Mouse (Mus musculus) forebrain, embryonic 13.5 days (tissue): ENCODE measurements around the gene Rnf114. TPM values are rescaled to one million over a fixed set of nuclear protein-coding genes. Genes with fewer than 3 reads are reported as not detected.

Experiments used
- ATAC-seq: fragments of 200-750 bp; cut with Nextera tagmentation; 2 replicates; pipeline ENCODE4 v1.8.0; 2017
- H3K27ac ChIP-seq: fragments of 300-500 bp; sonication (generic); 2 replicates; pipeline ENCODE4 v1.5.1; 2015; ENCODE audit warnings: inconsistent platforms, mild to moderate bottlenecking, moderate library complexity
- H3K27me3 ChIP-seq: fragments of 300-500 bp; sonication (generic); 2 replicates; pipeline ENCODE4 v1.6.1; 2015; ENCODE audit warnings: mild to moderate bottlenecking, inconsistent platforms
- H3K36me3 ChIP-seq: fragments of 300-500 bp; sonication (generic); 2 replicates; pipeline ENCODE4 v1.6.1; 2015; ENCODE audit warnings: mild to moderate bottlenecking, inconsistent platforms; ENCODE audit not compliant: poor library complexity, severe bottlenecking
- H3K4me1 ChIP-seq: fragments of 300-500 bp; sonication (generic); 2 replicates; pipeline ENCODE4 v1.6.1; 2015; ENCODE audit warnings: inconsistent platforms
- H3K4me2 ChIP-seq: fragments of 300-500 bp; sonication (generic); 2 replicates; pipeline ENCODE4 v1.6.1; 2015; ENCODE audit warnings: inconsistent platforms, mild to moderate bottlenecking, moderate library complexity
- H3K4me3 ChIP-seq: fragments of 300-500 bp; sonication (generic); 2 replicates; pipeline ENCODE4 v1.5.1; 2015; ENCODE audit warnings: mild to moderate bottlenecking, inconsistent platforms
- H3K9ac ChIP-seq: fragments of 300-500 bp; sonication (generic); 2 replicates; pipeline ENCODE4 v1.6.1; 2015; ENCODE audit warnings: mild to moderate bottlenecking, inconsistent platforms
- H3K9me3 ChIP-seq: fragments of 300-500 bp; sonication (generic); replicated peaks from 2 replicates; pipeline ENCODE4 v1.6.1; 2016; ENCODE audit warnings: inconsistent platforms
- WGBS: fragments of 180-500 bp; shearing (Covaris S2); methylation state at CpG from one replicate; pipeline ENCODE4 v1.1.7; 2015; 5-methylcytosine and 5-hydroxymethylcytosine counted together
- polyA plus RNA-seq: library from polyadenylated mRNA; unstranded; fragments of >200 nt; fragmentation: Nextera tagmentation; extraction: Ambion mirVana; gene quantifications from 2 replicates; pipeline ENCODE4 v1.2.1, GENCODE M21; 2015

Gene Rnf114
- polyA plus RNA-seq, 1 experiment from 2014 or later: 134 TPM

DNA sequence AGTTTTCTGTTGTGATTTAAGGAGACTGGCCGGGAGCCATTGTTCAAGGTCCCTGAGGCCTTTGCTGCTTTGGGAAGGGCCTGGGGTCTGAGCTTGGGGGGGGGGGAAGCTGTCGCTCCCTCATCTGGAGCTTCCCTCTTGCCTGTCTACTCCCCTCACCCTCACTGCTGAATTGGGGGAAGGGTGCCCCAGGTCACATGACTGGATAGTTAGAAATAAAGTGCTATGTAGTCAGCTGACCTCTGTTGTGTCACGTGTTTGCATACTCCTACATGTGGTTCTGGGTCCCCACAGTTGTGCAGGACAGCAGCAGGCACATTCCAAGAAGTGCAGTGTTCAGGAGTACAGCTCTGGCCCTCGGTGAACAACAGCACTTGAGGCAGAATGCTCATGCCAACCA is 15.7 kb upstream of the Rnf114 start:
- Histone ChIP-seq H3K4me3 (no peak overlapping the region), H3K27ac (peak overlapping the region; percentile 86), H3K9me3 (no peaks in the 10 kb centered on the region), H3K9ac (0 out of 2 replicates have a peak overlapping the region, but pooled peaks have one; percentile 45), H3K27me3 (no peaks in the 10 kb centered on the region), H3K4me1 (peaks cover 25% of the 10 kb centered on the region), H3K36me3 (peaks cover 48% of the 10 kb centered on the region), H3K4me2 (peak overlapping the region; percentile 17; the same call in 1 of the 2 replicates)
- WGBS: 74% methylated on average over 4 of the region's 4 CpGs
- ATAC-seq: peak; percentile 25; the same call in 1 of the 2 replicates

DNA sequence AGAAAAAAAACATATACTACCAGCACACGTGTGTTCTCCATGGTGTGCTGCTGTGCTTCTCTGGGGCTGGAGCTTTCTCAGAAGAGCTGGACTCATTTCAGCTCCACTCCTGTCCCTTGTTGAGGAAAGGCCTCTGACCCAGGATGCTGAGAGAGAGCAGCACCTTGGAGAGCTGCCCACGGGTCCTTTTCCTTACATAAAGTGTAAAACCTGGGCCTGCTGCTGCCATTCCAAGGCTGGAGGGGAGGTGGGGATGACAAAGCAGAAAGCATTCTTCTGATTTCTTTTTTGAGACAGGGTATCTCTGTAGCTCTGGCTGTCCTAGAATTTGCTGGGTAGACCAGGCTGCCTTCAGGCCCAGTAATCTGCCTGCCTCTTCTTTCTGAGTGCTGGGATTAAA is 14.3 kb upstream of the Rnf114 start:
- Histone ChIP-seq H3K27me3 (no peaks in the 10 kb centered on the region), H3K9me3 (no peaks in the 10 kb centered on the region), H3K9ac (no peak overlapping the region), H3K4me2 (no peak overlapping the region), H3K4me3 (no peak overlapping the region), H3K27ac (no peak overlapping the region), H3K36me3 (peaks cover 46% of the 10 kb centered on the region), H3K4me1 (peaks cover 25% of the 10 kb centered on the region)
- no peak for ATAC-seq
- WGBS: 45% methylated on average over 2 of the region's 2 CpGs

GRCm38 (mm10) chr2:167479501-167479900 is 12.9 kb upstream of the Rnf114 start:
- Histone ChIP-seq H3K9ac (no peak overlapping the region), H3K9me3 (no peaks in the 10 kb centered on the region), H3K4me3 (no peak overlapping the region), H3K4me2 (no peak overlapping the region), H3K36me3 (peaks cover 46% of the 10 kb centered on the region), H3K27ac (no peak overlapping the region), H3K27me3 (no peaks in the 10 kb centered on the region), H3K4me1 (peaks cover 25% of the 10 kb centered on the region)
- WGBS: 90% methylated on average over 1 of the region's 1 CpGs
- ATAC-seq: no peak

DNA sequence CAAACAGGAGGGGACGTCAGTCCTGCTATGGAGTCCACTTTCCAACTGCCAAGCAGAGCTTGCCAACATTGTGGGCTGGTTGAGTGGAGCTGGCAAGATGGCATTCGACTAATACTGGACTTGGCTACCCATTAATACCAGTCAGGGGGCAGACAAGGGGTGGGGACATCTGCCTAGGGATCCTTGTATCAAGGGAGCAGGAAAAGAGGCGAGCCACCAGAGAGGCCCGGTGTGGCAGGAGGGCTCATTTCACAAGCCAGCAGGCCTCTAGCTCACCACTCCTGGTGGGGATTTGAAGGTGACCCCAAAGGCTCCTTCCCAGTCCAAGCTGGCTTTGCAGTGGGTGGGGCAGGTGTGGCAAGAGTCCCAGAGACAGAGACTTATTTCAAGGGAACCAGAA is 9.8 kb upstream of the Rnf114 start:
- ATAC-seq: no peak
- H3K36me3 ChIP-seq: peaks cover 60% of the 10 kb centered on the region
- no peaks in the 10 kb centered on the region for H3K27me3 ChIP-seq
- WGBS: 93% methylated on average over 4 of the region's 4 CpGs
- no peak overlapping the region for H3K27ac ChIP-seq
- H3K9ac ChIP-seq: no peak overlapping the region
- H3K9me3 ChIP-seq: no peaks in the 10 kb centered on the region
- 0 out of 2 replicates have a peak, but pooled peaks cover 6% of the 10 kb centered on the region for H3K4me1 ChIP-seq
- no peak overlapping the region for H3K4me2 ChIP-seq
- no peak overlapping the region for H3K4me3 ChIP-seq

GRCm38 (mm10) chr2:167483081-167483826 is 9.2 kb upstream of the Rnf114 start:
- H3K27ac ChIP-seq: no peak overlapping the region
- no peak overlapping the region for H3K4me3 ChIP-seq
- H3K36me3 ChIP-seq: peaks cover 56% of the 10 kb centered on the region
- WGBS: 96% methylated on average over 27 of the region's 27 CpGs
- H3K9ac ChIP-seq: no peak overlapping the region
- 0 out of 2 replicates have a peak, but pooled peaks cover 3% of the 10 kb centered on the region for H3K4me1 ChIP-seq
- H3K27me3 ChIP-seq: no peaks in the 10 kb centered on the region
- no peak for ATAC-seq
- H3K9me3 ChIP-seq: no peaks in the 10 kb centered on the region
- no peak overlapping the region for H3K4me2 ChIP-seq

DNA sequence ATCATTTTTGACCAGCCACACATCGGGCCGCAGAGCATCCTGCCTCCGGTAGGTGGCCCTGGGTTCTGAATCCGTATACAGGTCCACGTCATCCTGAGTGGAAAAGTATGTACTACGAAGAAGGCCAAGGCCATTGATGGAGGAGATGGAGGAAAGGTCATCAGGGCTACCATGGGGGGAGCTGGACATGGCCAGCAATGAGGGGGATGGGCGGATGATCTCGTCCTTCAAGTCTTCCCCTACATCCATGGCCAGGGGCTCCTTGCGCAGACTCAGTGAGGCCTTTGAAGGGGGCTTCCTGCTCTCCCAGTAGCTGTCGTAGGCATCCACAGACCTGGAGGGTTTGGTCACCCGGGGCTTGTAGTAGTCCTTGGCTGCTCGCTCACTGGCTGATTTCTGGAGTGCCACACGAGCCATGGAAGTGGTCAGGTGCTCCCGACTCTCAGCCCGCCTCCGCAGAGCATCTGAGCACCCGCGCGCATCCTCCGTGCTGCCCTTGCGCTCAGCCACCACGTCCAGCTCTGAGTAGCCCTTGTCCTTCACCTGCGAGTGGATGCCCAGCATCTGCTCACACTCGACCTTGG is 8.5 kb upstream of the Rnf114 start:
- Histone ChIP-seq H3K4me2 (no peak overlapping the region), H3K9me3 (no peaks in the 10 kb centered on the region), H3K4me3 (no peak overlapping the region), H3K9ac (no peak overlapping the region), H3K36me3 (peaks cover 58% of the 10 kb centered on the region), H3K27ac (no peak overlapping the region), H3K4me1 (0 out of 2 replicates have a peak, but pooled peaks cover 3% of the 10 kb centered on the region), H3K27me3 (no peaks in the 10 kb centered on the region)
- no peak for ATAC-seq
- 95% methylated on average over 24 of the region's 24 CpGs for WGBS

- 94% methylated on average over 11 of the region's 11 CpGs for WGBS
- peaks cover 58% of the 10 kb centered on the region for H3K36me3 ChIP-seq
Observed at GRCm38 (mm10) chr2:167484932-167485331, 7.5 kb upstream of the Rnf114 start.

DNA sequence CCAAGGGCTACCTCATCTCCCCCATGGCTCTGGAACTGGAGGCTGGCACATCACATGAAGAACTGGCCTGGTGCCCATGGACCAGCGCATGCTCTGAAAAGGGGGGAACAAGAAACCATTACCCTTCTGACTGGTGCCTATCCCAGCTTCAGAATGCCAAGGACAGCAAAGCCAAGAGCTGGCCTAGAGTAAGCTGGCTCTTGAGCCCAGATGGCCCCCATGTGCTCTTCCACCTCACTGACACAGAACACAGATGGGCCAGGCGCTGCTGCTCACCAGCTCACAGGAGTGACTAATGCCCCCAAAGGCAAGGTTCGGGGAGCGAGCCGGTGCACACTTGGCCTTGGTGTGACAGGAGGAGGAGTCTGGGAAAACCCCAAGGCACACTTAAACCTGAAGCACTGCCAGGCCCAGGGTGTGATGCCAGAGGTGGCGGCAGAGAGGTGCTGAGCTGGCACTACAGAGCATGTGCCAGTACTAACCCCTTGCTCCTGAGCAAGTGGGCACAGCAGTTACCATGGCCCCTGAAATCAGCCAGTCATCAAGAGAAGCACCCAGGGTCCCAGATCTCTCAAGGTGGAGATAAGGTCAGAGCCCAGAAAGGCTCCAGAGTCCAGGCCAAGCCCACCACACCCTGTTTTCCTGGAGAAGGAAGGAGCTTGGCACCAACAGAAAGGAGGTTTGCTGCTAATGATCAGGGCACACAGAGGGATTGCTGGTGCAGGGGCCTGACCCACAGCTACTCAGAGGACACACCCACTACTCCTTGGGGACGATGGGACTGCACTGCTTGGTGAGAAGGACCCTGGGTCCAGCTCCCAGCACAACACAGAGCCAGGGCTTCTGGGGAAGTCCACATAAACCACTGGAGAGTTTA is 6.7 kb upstream of the Rnf114 start:
- H3K4me1 ChIP-seq: peaks cover 8% of the 10 kb centered on the region
- peak overlapping the region; percentile 8; the same call in 1 of the 2 replicates for H3K27ac ChIP-seq
- H3K27me3 ChIP-seq: no peaks in the 10 kb centered on the region
- no peak overlapping the region for H3K4me2 ChIP-seq
- ATAC-seq: peak; percentile 70; the same call in 1 of the 2 replicates
- no peak overlapping the region for H3K4me3 ChIP-seq
- no peaks in the 10 kb centered on the region for H3K9me3 ChIP-seq
- no peak overlapping the region for H3K9ac ChIP-seq
- WGBS: 87% methylated on average over 7 of the region's 7 CpGs
- peaks cover 52% of the 10 kb centered on the region for H3K36me3 ChIP-seq

More at GRCm38 (mm10) chr2:167484932-167485331, 7.5 kb upstream of the Rnf114 start:
- H3K4me3 ChIP-seq: no peak overlapping the region
- H3K4me2 ChIP-seq: no peak overlapping the region
- H3K27me3 ChIP-seq: no peaks in the 10 kb centered on the region
- no peak for ATAC-seq
- H3K9ac ChIP-seq: no peak overlapping the region
- H3K4me1 ChIP-seq: 0 out of 2 replicates have a peak, but pooled peaks cover 3% of the 10 kb centered on the region
- no peak overlapping the region for H3K27ac ChIP-seq
- no peaks in the 10 kb centered on the region for H3K9me3 ChIP-seq

DNA sequence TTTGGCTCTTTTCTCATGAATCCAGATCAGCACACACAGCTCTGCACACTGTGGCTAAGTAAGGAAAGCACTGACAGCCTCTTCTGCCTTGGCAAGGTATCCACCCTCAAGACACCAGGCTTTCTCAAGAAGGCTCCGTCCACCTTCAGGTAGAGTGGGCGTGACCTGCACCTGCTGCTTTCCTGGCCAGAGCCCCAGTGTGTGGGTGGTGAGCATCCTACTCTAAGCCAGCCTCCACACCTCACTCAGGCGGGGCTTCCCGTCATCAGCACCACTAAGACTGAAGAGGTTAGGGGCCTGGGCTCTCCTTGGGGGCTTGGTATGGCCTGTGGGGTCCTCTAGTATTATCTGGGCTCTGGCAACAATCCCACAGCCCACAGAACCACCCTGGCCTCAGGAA is 5.9 kb upstream of the Rnf114 start:
- Histone ChIP-seq H3K27me3 (no peaks in the 10 kb centered on the region), H3K4me1 (peaks cover 16% of the 10 kb centered on the region), H3K36me3 (peaks cover 48% of the 10 kb centered on the region), H3K4me3 (no peak overlapping the region), H3K9me3 (no peaks in the 10 kb centered on the region), H3K9ac (no peak overlapping the region), H3K4me2 (no peak overlapping the region), H3K27ac (no peak overlapping the region)
- WGBS: 91% methylated on average over 4 of the region's 4 CpGs
- no peak for ATAC-seq

- no peak for ATAC-seq
- Histone ChIP-seq H3K27me3 (no peaks in the 10 kb centered on the region), H3K4me2 (no peak overlapping the region), H3K36me3 (peaks cover 42% of the 10 kb centered on the region), H3K9me3 (no peaks in the 10 kb centered on the region), H3K4me1 (peaks cover 22% of the 10 kb centered on the region), H3K9ac (no peak overlapping the region), H3K4me3 (no peak overlapping the region), H3K27ac (no peak overlapping the region)
- 91% methylated on average over 6 of the region's 6 CpGs for whole genome bisulfite sequencing
Observed at GRCm38 (mm10) chr2:167487551-167487950, 4.9 kb upstream of the Rnf114 start.

DNA sequence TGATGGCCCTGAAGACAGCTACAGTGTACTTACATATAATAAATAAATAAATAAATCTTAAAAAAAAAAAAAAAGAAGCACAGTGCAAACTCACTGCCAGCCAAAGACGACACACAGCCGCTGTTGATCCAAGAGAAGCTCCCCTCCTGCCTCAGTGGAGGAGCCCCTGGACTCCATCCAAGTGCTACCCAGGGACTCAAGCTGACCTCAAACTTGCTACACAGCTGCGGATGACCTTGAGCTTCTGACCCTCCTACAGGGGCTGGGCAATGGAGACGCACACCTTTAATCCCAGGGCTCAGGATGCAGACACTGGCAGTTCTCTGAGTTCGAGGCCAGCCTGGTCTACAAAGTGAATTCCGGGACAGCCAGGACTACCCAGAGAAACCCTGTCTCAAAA is 4.5 kb upstream of the Rnf114 start:
- WGBS: 83% methylated on average over 6 of the region's 6 CpGs
- ATAC-seq: no peak
- Histone ChIP-seq H3K36me3 (peaks cover 38% of the 10 kb centered on the region), H3K4me3 (no peak overlapping the region), H3K27ac (no peak overlapping the region), H3K9ac (no peak overlapping the region), H3K4me2 (no peak overlapping the region), H3K27me3 (no peaks in the 10 kb centered on the region), H3K4me1 (peaks cover 22% of the 10 kb centered on the region), H3K9me3 (no peaks in the 10 kb centered on the region)
